Mouse (Mus musculus) adrenal gland, postnatal 25 days (tissue): Measurements from ENCODE around the gene Nprl3. TPM values are rescaled to one million over a fixed set of nuclear protein-coding genes. Genes with fewer than 3 reads are reported as not detected.

Experiments used
- DNase-seq: peaks from one replicate; pipeline ENCODE4 v3.0.0; 2021; ENCODE audit warnings: mixed read lengths
- total RNA-seq: library from RNA; stranded (reverse); gene quantifications from 2 replicates; pipeline ENCODE4 v1.2.3, GENCODE M21; 2021

Nprl3 gene
- total RNA-seq, 1 experiment from 2014 or later: 83.9 TPM

DNA sequence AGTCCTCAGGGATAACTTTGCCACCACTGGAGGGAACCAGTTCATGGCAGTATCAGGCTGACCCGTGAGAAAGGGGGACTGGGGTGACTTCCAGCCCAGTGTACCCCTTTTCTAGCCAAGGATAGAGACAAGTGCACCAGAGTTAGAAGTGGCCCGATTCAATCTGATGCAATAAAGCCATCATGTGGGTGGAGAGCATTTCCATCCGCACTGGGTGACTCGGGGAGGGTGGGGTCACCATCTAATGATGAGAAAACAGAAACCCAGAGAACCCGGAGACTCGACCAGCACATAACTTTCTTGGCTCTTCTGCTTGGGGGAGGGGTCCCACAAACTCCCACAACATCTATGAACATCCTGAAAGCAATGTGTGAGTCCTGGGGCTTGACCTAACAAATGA is 70.8 kb downstream of the Nprl3 start:
- DNase-seq: no peak

DNA sequence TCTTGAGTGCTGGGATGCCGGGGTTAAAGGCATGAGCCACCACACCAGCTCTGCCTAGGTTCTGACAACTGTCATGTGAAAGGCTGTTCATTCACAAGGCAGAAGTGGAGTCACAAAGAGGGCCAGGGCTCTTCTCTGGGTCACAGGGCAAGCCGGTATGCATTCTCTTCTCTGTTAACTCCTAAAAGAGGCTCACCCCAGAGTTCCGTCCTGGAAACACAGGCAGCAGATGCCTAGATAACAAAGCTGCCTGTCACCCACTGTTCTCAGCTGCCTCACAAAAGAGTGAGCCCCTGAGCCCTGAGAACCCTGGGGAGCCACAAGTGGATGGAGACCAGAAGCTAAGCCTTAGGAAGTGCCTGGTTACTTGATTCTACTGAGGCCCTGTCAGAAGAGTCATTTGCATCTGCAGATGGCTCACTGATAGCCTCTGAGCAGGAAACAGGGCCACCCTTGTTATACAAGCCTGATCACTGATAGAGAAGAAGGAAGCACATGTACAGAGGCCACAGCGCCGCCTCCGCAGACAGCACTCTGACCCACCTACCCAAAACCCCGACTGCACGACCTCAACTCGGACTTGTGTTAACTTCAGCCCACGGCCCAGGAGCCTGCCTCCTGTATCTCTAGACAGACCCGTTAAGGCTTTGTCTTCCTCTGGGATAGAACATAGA is 71.5 kb downstream of the Nprl3 start:
- no peak for DNase-seq

GRCm38 (mm10) chr11:32194626-32195025 is 72.9 kb downstream of the Nprl3 start:
- DNase-seq: no peak

DNA sequence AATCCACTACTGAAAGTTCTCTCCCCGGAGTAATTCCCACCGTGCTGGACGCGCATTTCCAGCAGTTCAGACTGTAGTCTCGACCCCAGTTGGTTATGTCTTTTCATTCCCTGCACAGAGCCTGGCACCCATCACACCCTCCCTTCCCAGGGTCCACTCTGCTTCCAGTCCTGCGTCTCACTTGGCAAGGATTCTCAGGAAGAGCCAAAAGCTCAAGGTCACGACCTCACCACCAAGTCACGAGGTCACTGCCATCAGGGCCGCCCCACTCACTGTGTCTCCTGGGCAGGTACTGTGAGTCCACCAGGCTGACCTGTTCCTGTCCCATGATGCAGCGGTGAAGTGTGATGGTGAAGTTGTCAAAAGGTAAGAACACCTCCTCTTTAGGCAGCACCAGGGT is 73.4 kb downstream of the Nprl3 start:
- DNase-seq: no peak

GRCm38 (mm10) chr11:32193156-32193555 is 74.4 kb downstream of the Nprl3 start:
- no peak for DNase-seq

- DNase-seq: no peak
Observed at GRCm38 (mm10) chr11:32190603-32191110, 76.8 kb downstream of the Nprl3 start.

DNA sequence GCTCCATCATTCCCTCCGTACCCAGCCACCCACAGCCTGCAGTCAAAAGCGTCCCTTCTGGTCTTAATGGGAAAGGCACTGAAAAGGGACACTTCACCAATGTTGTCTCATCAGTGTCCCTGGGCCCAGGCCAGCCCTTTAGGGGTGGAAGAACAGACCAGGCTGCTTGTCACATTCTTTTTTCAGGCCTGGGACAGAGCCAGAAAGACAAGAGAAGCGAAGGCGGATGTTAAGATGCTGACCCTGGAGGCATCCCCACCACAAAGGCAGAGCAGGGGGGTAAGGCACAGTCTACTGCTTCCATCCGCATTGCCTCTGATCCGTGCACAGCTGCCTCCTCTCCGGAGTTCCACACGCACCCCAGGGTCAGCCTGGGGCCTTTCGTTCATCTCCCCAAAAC is 77.4 kb downstream of the Nprl3 start:
- DNase-seq: no peak

DNA sequence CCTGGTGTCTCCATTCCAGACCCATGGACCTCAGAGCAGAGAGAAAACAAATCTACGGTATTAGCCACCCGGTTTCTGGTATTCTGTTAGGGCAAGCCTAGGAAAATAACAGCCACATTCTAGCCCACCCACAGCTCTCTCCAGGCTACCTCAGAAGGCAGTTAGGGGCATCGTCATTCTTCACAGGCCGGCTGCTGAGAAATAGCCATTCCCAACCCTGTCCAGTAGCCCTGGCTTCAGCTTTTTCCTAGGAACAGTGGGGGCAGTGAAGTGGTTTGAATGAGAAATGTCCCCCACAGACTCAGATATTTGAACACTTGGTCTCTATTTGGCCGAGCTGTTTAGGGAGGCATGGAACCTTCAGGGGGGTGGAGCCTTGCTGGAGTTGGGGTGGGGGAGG is 78.1 kb downstream of the Nprl3 start:
- DNase-seq: no peak

GRCm38 (mm10) chr11:32188881-32189280 is 78.6 kb downstream of the Nprl3 start:
- no peak for DNase-seq

DNA sequence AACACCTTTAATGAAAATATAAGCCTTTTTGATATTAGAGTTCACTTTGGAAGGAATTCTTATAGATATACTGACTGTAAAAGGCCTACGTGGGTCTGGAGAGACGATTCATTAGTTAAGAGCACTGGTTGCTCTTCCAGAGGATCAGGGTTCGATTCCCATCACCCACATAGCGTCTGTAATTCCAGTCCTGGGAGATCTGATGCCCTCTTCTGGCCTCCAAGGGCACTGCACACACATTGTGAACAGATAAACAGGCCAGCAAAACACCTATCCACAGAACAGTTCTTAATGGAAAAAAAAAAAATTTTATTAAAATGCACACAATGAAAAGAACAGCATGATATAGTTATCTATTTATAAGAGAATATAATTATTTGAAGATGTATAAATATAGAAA is 80.3 kb downstream of the Nprl3 start:
- DNase-seq: no peak

DNA sequence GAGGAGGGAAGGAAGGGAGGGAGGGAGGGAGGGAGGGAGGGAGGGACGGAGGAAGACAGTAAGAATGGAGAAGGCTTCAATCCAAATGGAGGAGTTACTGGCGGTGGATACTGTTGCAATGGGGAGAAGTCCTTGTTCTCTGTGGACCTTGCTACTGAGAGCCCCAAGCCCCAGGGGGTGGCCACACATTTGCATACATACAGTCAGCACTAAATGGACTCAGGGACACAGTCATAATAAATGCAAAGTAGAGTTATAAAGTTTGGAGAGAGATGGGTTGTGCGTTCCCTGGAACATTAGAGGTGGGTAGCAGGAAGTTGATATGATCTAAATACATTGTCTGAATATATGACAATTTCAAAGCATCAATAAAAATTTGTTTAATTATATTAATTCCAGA is 81.5 kb downstream of the Nprl3 start:
- no peak for DNase-seq

GRCm38 (mm10) chr11:32184469-32184868 is 83.0 kb downstream of the Nprl3 start:
- no peak for DNase-seq

DNA sequence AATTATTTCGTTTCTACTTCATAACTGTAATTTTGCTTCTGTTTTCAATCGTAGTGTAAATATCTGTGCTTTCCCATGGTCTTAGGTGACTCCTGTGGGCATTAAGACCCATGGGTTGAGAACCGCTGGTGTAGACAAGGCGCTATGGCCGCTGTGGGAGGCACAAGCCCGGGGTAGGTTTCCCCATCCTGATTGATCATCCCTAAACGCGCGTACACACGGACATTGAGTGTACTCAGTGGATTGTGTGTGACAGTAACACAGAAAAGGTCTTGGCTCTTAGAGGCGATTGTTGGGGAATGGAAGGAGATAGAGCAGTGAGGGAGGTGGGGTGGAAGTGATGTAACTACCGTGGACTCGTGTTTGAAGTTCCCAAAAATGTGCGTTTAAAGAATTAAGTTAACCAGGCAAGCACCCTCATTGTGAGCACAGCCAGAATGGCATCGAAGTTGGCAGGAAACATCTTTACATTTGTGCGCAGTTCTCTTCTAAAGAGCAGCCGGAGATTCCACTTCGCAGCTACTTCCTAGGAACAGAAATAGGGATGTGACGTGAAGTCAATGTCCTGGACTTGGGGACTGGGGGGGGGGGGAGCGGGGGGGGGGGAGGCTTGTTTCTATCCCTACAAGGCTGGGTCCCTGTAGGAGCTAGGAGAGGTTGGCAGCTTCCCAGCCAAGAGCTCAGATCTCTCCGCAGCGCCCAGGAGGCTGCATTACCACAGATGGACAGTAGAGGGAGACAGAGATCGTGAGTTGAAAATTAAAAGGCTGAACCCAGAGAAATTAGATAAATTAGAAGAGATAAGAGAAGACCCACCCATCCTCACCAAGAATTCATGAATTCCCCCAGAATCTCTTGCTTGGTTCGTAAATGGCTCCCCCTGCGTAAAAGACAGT is 85.3 kb downstream of the Nprl3 start:
- peak; percentile 78 for DNase-seq

DNA sequence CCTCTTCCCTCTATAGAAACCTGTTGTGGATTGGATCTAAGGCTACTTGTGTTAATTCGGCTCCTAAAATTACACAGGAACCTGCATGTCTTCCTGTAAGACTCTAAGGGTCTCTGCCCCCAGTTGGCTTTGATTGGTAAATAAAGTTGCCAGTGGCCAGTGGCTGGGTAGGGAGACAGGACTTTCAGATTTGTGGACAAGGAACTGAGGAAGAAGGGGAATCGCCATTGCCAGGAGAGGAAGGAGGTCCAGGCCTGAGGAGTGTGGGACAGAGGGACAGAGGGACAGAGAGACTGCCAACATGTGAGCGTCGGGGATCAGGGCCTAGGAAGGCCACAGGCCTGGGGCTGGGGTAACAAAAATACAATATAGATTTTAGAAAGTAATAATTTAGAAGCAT is 86.3 kb downstream of the Nprl3 start:
- DNase-seq: no peak

DNA sequence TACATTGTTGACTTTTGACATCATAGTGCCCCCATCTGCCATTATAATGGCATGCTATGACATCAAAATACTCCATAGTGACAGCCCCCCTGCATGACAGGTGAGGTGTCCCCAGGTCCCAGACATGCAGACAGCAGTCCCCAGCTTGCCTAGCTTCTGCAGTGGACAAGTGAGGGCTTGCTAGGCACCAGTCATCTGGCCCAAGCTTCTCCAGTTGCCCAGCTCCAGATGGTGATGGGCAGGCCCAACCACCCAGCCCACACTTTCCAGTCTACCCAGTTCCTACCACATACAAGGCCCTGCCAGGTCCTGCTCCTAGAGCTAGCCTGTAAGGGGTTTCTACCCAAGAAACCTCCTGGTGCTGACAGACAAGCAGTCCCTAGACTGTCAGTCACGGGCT is 89.0 kb downstream of the Nprl3 start:
- DNase-seq: no peak

Other genes starting within 250 kb of the Nprl3 start
- not detected in 2 replicates for gene Il9r, start 67.4 kb downstream of the Nprl3 start, total RNA-seq
- gene Snrnp25, start 62.3 kb downstream of the Nprl3 start, total RNA-seq: 11.3 and 15.4 TPM in 2 replicates
- gene Rhbdf1, start 45.4 kb downstream of the Nprl3 start, total RNA-seq: 27.6 and 27.9 TPM in 2 replicates
- gene Mpg, start 41.2 kb downstream of the Nprl3 start, total RNA-seq: 18.5 and 22.9 TPM in 2 replicates
- gene Hba-x, start 8.7 kb upstream of the Nprl3 start, total RNA-seq: not detected in 2 replicates
- gene Hba-a1, start 15.8 kb upstream of the Nprl3 start, total RNA-seq: 2,198 and 2,224 TPM in 2 replicates
- 0.64 TPM in 1 of 2 replicates, not detected in the other for gene Hbq1b, start 19.3 kb upstream of the Nprl3 start, total RNA-seq
- 1,730 and 2,563 TPM in 2 replicates for gene Hba-a2, start 28.8 kb upstream of the Nprl3 start, total RNA-seq
- not detected in 2 replicates for gene Hbq1a, start 32.4 kb upstream of the Nprl3 start, total RNA-seq
- 4.6 and 5.1 TPM in 2 replicates for gene Sh3pxd2b, start 80.1 kb upstream of the Nprl3 start, total RNA-seq
- 15.3 and 16.2 TPM in 2 replicates for gene Ubtd2, start 187.7 kb upstream of the Nprl3 start, total RNA-seq